Mouse (Mus musculus): Measurements from ENCODE around the gene Tmem213. TPM values are rescaled to one million over a fixed set of nuclear protein-coding genes. Genes with fewer than 3 reads are reported as not detected.

The Tmem213 gene
- polyA plus RNA-seq, 1 experiment, result not detected

GRCm38 (mm10) chr6:38109871-38110270 lies 816 bp downstream of the Tmem213 start:
- no peak overlapping the region for H3K4me3 ChIP-seq (ENCODE audit: insufficient read depth, low read length)
- H3K4me1 ChIP-seq (ENCODE audit: control insufficient read depth, insufficient read depth, low read length), result no peaks in the 10 kb centered on the region
- TF ChIP-seq POLR2A (IDR thresholded peaks at IDR 0.05; ENCODE audit: borderline replicate concordance, low read depth, low read length) (no peak), CTCF (IDR thresholded peaks at IDR 0.05; ENCODE audit: low read depth, low read length) (no peak)
- no peak overlapping the region for H3K27ac ChIP-seq (ENCODE audit: insufficient read depth, low read depth, low read length)

GRCm38 (mm10) chr6:38110859-38111258 lies 1.8 kb downstream of the Tmem213 start:
- Histone ChIP-seq H3K4me1 (ENCODE audit: control insufficient read depth, insufficient read depth, low read length) (no peaks in the 10 kb centered on the region), H3K27ac (ENCODE audit: insufficient read depth, low read depth, low read length) (no peak overlapping the region)
- TF ChIP-seq CTCF (IDR thresholded peaks at IDR 0.05; ENCODE audit: low read depth, low read length), result no peak
- TF ChIP-seq POLR2A (IDR thresholded peaks at IDR 0.05; ENCODE audit: borderline replicate concordance, low read depth, low read length), result no peak

GRCm38 (mm10) chr6:38116107-38116770 lies 7.2 kb downstream of the Tmem213 start:
- Histone ChIP-seq H3K27ac (ENCODE audit: insufficient read depth, low read depth, low read length) (no peak overlapping the region), H3K4me1 (ENCODE audit: control insufficient read depth, insufficient read depth, low read length) (no peaks in the 10 kb centered on the region), H3K4me3 (ENCODE audit: insufficient read depth, low read length) (no peak overlapping the region)
- no peak for TF ChIP-seq POLR2A (IDR thresholded peaks at IDR 0.05; ENCODE audit: borderline replicate concordance, low read depth, low read length)
- no peak for TF ChIP-seq CTCF (IDR thresholded peaks at IDR 0.05; ENCODE audit: low read depth, low read length)

More at GRCm38 (mm10) chr6:38110859-38111258, 1.8 kb downstream of the Tmem213 start:
- no peak overlapping the region for H3K4me3 ChIP-seq (ENCODE audit: insufficient read depth, low read length)

- TF ChIP-seq POLR2A (IDR thresholded peaks at IDR 0.05; ENCODE audit: borderline replicate concordance, low read depth, low read length), result no peak
- TF ChIP-seq CTCF (IDR thresholded peaks at IDR 0.05; ENCODE audit: low read depth, low read length), result no peak
- no peaks in the 10 kb centered on the region for H3K4me1 ChIP-seq (ENCODE audit: control insufficient read depth, insufficient read depth, low read length)
- no peak overlapping the region for H3K27ac ChIP-seq (ENCODE audit: insufficient read depth, low read depth, low read length)
- H3K4me3 ChIP-seq (ENCODE audit: insufficient read depth, low read length), result no peak overlapping the region
These were observed 9.3 kb downstream of the Tmem213 start for GRCm38 (mm10) chr6:38118341-38118740.

- H3K4me1 ChIP-seq (ENCODE audit: control insufficient read depth, insufficient read depth, low read length), result no peaks in the 10 kb centered on the region
- no peak overlapping the region for H3K4me3 ChIP-seq (ENCODE audit: insufficient read depth, low read length)
- TF ChIP-seq POLR2A (IDR thresholded peaks at IDR 0.05; ENCODE audit: borderline replicate concordance, low read depth, low read length), result no peak
- TF ChIP-seq CTCF (IDR thresholded peaks at IDR 0.05; ENCODE audit: low read depth, low read length), result no peak
- no peak overlapping the region for H3K27ac ChIP-seq (ENCODE audit: insufficient read depth, low read depth, low read length)
These were observed 11.8 kb downstream of the Tmem213 start for GRCm38 (mm10) chr6:38120681-38121371.

GRCm38 (mm10) chr6:38121843-38122242 lies 12.8 kb downstream of the Tmem213 start:
- no peak overlapping the region for H3K27ac ChIP-seq (ENCODE audit: insufficient read depth, low read depth, low read length)
- no peak for TF ChIP-seq POLR2A (IDR thresholded peaks at IDR 0.05; ENCODE audit: borderline replicate concordance, low read depth, low read length)
- TF ChIP-seq CTCF (IDR thresholded peaks at IDR 0.05; ENCODE audit: low read depth, low read length), result no peak

GRCm38 (mm10) chr6:38122791-38123190 lies 13.7 kb downstream of the Tmem213 start:
- TF ChIP-seq POLR2A (IDR thresholded peaks at IDR 0.05; ENCODE audit: borderline replicate concordance, low read depth, low read length) (no peak), CTCF (IDR thresholded peaks at IDR 0.05; ENCODE audit: low read depth, low read length) (no peak)
- Histone ChIP-seq H3K27ac (ENCODE audit: insufficient read depth, low read depth, low read length) (no peak overlapping the region), H3K4me3 (ENCODE audit: insufficient read depth, low read length) (no peak overlapping the region), H3K4me1 (ENCODE audit: control insufficient read depth, insufficient read depth, low read length) (no peaks in the 10 kb centered on the region)

More at GRCm38 (mm10) chr6:38121843-38122242, 12.8 kb downstream of the Tmem213 start:
- no peaks in the 10 kb centered on the region for H3K4me1 ChIP-seq (ENCODE audit: control insufficient read depth, insufficient read depth, low read length)
- no peak overlapping the region for H3K4me3 ChIP-seq (ENCODE audit: insufficient read depth, low read length)

- H3K27ac ChIP-seq (ENCODE audit: insufficient read depth, low read depth, low read length), result no peak overlapping the region
- H3K4me3 ChIP-seq (ENCODE audit: insufficient read depth, low read length), result no peak overlapping the region
- H3K4me1 ChIP-seq (ENCODE audit: control insufficient read depth, insufficient read depth, low read length), result no peaks in the 10 kb centered on the region
- no peak for TF ChIP-seq POLR2A (IDR thresholded peaks at IDR 0.05; ENCODE audit: borderline replicate concordance, low read depth, low read length)
- TF ChIP-seq CTCF (IDR thresholded peaks at IDR 0.05; ENCODE audit: low read depth, low read length), result no peak
These were observed 14.6 kb downstream of the Tmem213 start for GRCm38 (mm10) chr6:38123471-38124206.

GRCm38 (mm10) chr6:38124207-38124835 lies 15.3 kb downstream of the Tmem213 start, which contains the start of gene Atp6v0a4:
TSS of gene Atp6v0a4 (minus strand) at chr6:38124586.
- H3K4me3 ChIP-seq (ENCODE audit: insufficient read depth, low read length), result no peak within 1 kb of the TSS
- H3K27ac ChIP-seq (ENCODE audit: insufficient read depth, low read depth, low read length), result no peak within 1 kb of the TSS
- no peaks in the 10 kb centered on the region for H3K4me1 ChIP-seq (ENCODE audit: control insufficient read depth, insufficient read depth, low read length)
- TF ChIP-seq CTCF (IDR thresholded peaks at IDR 0.05; ENCODE audit: low read depth, low read length) (no peak), POLR2A (IDR thresholded peaks at IDR 0.05; ENCODE audit: borderline replicate concordance, low read depth, low read length) (no peak)
